Mouse (Mus musculus) cerebellum, adult 11 months (tissue): Measurements from ENCODE around the gene Cacng1.

Experiments
- DNase-seq: peaks from one replicate; pipeline ENCODE4 v3.0.0; 2022

Gene Cacng1

DNA sequence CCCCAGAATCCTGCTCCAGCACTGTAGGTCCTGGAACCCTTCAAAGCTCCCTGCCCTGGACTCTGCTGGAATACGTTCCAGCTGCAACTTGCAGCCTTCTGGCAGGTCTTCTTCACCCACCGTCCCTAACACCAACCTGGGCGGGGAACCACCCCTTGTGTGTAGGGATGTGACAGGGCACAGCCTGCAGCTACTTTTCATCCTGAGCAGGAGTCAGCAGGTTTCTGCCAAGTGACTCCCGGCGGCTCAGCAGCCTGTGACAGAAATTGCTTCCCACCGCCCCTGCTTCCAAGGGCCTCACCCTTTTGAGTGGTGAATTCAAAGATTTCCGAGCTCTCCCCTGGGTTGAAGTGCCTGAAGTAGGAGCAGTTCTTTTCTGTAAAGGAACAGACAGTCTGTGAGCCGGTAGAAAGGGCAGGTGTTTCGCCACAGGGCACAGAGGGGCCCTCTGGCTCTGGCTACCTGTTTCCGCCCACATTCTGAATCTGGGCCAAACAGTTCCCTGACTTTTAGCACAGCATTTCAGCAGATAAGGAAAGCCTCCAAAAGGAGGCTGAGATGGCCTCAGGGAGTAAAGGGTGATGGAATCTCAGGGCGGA, 10.7 kb downstream of the Cacng1 start:
- peak; percentile 43 for DNase-seq

DNA sequence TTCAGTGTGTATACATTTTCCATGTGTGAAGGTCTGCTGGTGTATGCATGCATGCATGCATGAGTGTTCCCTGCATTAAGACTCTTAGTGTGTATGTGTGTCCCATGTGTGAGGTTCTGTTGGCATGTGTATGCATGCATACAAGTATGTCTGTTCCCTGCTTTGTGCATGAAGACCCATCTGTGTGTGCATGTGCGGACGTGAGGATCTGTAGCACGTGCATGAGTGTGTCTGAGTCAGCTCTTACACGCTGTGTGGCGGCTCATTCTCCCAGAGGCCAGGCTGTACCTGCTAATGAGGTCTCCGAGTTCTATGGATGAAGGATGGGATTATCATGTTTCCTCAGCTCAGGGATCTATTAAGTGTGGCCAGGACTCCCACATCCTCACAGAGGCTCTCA, 11.3 kb downstream of the Cacng1 start:
- DNase-seq, result no peak

DNA sequence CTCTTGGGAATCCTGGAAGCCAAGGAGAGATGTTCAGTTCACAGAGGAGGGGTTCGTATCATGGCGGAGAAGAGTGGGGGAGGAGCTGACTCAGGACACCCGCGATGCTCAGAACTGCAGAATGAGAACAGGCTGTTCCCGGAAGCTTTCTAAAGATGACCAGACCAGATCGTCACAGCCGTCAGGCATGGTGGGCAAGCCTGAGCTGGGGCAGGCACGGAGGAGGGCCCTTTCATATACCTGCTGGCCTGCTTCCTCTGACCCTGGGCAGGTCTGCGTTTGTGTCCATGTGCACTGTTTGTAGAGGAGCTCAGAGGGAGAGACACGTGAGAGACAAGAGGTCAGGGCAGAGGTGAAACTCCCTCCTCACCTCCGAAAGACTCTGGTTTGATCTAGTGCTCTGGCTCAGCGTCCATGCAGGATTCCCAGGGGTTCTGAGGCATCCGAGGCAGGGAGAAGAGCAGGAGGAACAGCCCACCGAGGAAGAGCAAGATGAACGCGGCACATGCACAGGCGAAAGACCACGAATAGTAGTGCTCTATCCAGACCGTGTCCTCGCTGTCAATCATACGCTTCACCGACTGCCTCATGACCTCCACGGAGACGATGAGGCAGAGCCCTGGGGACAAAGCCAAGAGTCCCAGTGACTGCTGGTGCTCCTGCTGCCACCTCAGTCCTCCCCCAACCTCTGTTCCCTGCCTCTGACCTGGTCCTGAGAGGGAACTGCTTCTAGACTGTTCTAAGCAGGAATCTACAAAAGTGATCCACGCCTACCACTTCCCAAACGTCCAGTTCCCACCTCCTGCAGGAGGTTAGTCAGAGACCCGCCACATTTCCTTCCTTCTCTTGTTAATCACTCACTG, 12.8 kb downstream of the Cacng1 start:
- DNase-seq, result no peak

- no peak for DNase-seq
Observed at GRCm38 (mm10) chr11:107699967-107700366, 16.4 kb downstream of the Cacng1 start.

DNA sequence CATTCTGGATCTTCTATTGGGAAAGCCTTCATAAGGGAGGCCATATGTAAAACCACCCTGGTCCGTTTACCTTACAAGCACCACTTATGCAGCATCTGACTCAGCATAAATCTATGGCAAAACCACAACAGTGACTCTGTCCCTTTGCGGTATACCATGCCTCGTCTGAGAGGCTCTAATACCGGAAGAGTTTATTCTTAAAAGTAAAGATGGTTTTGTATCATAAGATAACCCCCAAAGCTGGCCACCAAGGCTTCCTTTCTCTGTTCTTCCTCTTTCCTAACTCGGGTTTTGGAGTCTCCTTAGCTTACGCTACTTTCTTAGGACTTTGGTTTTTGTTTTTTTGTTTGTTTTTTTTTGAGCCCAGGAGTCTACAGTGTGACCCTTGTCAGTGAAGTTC, 23.0 kb downstream of the Cacng1 start:
- no peak for DNase-seq

DNA sequence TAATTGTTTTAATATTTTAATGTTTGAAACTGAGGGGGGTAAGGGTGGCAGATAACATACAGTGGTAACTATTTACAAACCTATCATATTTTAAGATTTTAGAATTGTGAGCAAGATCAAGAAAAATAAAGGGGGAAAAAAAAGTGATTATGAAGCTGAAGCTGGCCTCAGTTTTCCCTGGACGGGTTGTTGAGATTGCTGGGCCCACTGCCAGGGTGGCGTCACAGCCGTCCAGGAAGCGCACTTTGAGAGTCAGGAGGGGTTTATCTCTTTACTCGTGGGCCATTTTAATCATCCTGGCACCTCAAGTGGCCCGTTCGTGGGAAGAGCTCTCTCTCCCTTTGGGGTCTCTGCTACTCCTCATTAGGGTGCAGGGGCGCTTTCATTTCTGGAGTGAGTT, 24.8 kb downstream of the Cacng1 start:
- no peak for DNase-seq

DNA sequence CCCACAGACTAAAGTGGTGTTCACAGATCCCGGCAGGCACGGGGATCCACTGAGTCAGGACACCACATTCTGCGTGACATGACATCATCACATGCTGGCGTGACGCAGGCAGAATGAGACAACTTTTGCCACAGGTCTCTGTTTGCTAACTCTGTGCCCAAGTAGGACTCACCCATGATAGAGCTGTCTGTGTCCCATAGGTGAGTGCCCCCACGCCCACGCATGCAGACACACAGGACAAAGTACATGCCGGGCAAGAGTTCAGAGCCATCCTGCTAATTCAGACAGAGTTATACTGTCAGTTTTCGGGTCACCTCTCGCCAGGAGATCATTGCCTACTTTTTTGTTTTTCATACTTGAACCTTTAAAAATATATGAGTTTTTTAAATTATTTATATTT, 27.8 kb downstream of the Cacng1 start:
- DNase-seq, result no peak

GRCm38 (mm10) chr11:107686290-107686689, 30.0 kb downstream of the Cacng1 start:
- DNase-seq, result no peak

- DNase-seq, result no peak
Observed at GRCm38 (mm10) chr11:107683544-107684465, 32.5 kb downstream of the Cacng1 start.

GRCm38 (mm10) chr11:107682694-107683355, 33.5 kb downstream of the Cacng1 start:
- no peak for DNase-seq

DNA sequence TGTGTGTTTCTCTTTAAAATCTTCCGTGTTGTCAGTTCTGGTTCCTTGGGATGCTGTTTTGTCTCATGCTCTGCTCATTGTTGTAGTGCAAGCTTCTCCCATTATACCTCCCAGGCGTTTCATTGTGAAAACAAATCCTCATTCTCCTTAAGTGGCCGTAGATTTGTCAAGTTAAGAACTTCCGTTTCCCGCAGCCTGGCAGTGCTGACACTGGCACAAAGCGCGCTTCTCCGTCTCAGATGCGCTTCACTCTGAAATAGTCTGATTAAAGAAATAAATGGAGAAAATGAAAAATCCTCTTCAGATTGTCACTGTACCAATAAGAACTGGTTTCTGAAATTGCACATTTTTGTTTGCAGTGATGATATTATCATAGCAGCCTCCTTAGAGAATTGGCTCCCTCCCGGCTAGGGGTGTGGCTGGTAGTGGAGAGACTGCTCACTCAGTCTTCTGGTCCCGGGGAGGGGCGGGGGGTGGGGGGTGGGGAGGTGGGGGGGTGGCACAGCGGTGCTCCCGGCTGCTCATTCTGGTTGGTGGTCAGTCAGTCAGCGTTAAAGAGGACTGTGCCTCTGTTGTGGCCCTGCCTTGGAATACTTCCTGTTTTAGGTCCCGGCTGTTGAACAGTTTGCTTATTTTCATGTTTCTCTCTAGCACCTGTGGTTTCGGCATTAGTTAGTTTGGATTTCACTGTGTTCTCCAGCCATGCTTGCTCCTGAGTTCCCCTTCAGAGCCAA, 39.9 kb downstream of the Cacng1 start:
- no peak for DNase-seq

- DNase-seq, result no peak
Observed at GRCm38 (mm10) chr11:107675246-107675645, 41.1 kb downstream of the Cacng1 start.

DNA sequence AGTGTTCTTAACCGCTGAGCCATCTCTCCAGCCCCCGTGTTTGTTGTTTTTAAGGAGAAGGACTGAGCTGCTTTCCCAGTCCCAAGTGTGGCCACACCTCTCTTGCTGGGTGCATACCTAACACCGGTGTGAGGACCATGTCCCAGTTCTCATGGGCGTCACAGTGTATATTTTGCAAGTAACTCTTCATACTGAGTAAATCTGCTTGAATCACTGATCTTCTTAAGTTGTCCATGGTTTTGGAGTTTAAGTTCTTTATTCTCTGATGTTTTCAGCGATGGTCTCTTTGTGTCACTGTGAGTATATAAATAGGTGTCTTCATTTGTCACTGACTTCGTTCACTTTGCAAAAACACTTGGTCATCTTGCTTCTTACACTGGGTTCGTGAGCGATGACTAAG, 41.7 kb downstream of the Cacng1 start:
- DNase-seq, result no peak

DNA sequence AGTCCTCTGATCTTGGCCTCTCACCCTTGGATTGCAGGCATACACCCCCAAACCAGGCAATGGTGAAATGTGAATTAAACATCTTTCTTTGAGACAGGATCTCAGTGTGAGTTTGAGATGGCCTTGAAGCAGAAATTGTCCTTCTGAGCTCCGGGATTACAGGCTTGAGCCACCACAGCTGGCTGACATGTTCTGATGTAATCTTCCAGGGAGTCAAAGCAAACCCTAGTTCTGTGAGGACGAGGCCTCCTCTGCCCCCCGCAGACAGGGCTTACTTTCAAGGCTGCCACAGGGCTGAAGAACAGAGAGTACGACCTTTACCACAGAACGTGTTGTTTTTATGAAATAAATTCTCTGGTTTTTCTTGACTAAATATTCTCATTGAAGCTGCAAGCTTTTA, 42.3 kb downstream of the Cacng1 start:
- DNase-seq, result no peak

GRCm38 (mm10) chr11:107668977-107669376, 47.3 kb downstream of the Cacng1 start:
- DNase-seq, result no peak

DNA sequence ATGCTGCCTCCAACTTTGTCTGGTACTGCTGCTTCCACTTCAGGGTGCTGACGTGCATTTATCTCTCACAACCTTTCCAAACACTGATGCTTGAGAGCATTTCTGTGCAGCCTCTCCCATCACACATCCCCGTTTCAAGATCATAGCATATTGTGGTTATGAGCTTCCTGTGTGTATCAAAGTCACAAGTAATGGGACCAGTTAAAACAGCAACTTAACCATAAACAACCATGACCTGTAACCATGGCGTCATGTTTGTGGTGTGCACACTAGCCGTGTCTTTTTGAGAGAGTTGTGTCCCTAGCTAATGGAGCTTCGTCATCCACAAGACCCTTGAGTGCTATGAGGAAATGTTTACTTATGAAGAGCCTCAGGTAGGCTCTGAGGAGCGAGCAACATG, 48.1 kb downstream of the Cacng1 start:
- no peak for DNase-seq

- no peak for DNase-seq
Observed at GRCm38 (mm10) chr11:107667542-107667941, 48.8 kb downstream of the Cacng1 start.

DNA sequence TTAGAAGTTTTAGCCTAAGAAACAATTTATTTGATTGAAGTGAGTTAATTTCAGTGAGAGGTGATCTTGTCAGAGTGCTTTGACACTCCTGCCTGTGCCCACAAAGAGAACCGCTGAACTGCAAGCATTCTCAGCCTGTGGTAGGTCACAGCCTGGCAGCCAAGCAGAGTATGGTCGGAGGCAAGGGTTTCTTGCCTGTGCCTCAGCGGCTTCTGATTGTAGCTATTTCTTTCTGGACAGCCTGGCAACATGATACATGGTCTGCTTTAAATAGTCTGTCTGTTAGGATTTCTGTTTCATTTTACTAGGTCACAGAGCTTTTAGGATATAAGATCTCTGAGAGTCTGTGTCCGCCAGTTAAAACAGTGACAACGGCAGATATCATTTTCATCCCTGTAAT, 53.7 kb downstream of the Cacng1 start:
- no peak for DNase-seq

DNA sequence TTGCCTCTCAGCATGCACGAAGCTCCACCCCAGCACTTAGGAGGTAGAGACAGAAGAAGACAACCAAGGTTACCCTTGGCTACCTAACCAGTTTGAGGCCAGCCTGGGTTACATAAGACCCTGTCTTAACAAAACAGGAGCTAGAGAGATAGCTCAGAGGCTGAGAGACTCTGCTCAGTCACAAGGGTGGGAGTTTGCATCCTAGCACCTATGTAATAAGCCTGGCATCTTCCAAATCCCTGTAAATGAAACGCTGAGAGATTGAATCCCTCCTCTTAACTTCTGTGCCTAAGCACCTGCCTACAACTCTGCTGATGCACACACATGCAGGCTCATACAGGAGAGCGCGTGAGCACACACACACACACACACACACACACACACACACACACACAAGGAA, 55.9 kb downstream of the Cacng1 start:
- DNase-seq, result no peak

DNA sequence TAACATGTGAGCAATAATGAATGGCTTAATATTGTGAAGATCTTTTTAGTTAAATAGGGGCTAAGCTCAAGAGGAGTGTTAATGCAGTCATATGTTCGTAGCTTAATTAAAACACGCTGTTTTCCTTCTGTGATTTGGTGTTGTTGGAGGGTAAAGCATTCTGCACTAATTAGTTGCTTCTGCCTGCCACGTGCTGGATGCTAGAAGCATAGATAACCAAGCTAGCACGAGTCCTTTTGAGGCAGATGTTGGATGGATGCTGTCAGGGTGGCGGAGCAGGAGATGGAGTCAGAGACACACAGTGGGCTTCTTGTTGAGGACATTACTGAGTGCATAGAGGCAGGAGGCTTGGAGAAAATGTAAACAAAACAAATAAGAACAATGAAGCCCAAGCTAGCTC, 59.2 kb downstream of the Cacng1 start:
- DNase-seq, result no peak

DNA sequence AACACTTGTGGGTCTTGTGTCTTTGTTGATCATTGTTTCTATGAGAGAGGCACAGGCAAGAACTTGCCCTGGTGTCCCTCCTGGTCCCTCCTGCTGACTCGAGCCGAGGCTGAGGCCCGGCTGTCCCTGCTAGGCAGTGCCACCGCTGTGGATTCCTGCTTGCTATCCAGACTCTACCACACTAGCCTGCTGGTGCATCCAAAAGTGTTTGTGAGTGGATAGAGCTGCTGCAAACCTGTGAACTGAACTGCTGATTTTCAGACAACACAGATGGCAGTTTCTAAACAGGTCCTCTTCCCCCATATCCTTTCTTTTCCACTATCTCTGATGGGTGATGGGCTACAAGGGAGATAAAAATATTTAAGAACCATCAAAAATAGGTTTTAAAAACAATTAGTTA, 60.8 kb downstream of the Cacng1 start:
- DNase-seq, result no peak
